Mouse (Mus musculus) MEL (cell line): ENCODE measurements around the gene Notch4. TPM values are rescaled to one million over a fixed set of nuclear protein-coding genes. Genes with fewer than 3 reads are reported as not detected.

Experiments used
- DNase-seq: peaks from one replicate; pipeline ENCODE4 v3.0.0; 2011; ENCODE audit warnings: low read depth, low spot score
- H3K27ac ChIP-seq: 2 replicates; pipeline ENCODE4 v1.5.1; 2012; ENCODE audit warnings: low read depth, mild to moderate bottlenecking, control low read depth, low read length, moderate library complexity; ENCODE audit not compliant: control insufficient read depth
- H3K27me3 ChIP-seq, 2 experiments: fragments of 150-350 bp in 1 of 2; sonication (generic) in 1 of 2; 2 replicates each; pipeline ENCODE4 v1.6.1; 2012; ENCODE audit warnings: low read length in 2 of 2, mild to moderate bottlenecking in 2 of 2, improper control_type of control experiment in 1 of 2, moderate library complexity in 1 of 2; ENCODE audit not compliant: insufficient read depth in 2 of 2, control insufficient read depth in 1 of 2
- H3K36me3 ChIP-seq, 2 experiments: 2 replicates each; pipeline ENCODE4 v1.6.1; 2012 to 2014; ENCODE audit warnings: low read length in 2 of 2, improper control_type of control experiment in 1 of 2, inconsistent platforms in 1 of 2, mild to moderate bottlenecking in 1 of 2; ENCODE audit not compliant: insufficient read depth in 2 of 2, control insufficient read depth in 1 of 2
- H3K4me1 ChIP-seq, 2 experiments: fragments of 150-350 bp in 1 of 2; sonication (generic) in 1 of 2; 2 replicates each; pipeline ENCODE4 v1.6.1; 2012; ENCODE audit warnings: low read length in 2 of 2, improper control_type of control experiment in 1 of 2, mild to moderate bottlenecking in 1 of 2; ENCODE audit not compliant: insufficient read depth in 2 of 2, control insufficient read depth in 1 of 2
- H3K4me3 ChIP-seq, 2 experiments: fragments of 150-350 bp in 1 of 2; sonication (generic) in 1 of 2; 2 replicates each; pipeline ENCODE4 v1.5.1; 2012; ENCODE audit warnings: low read depth in 2 of 2, low read length in 2 of 2, mild to moderate bottlenecking in 2 of 2, moderate library complexity in 2 of 2, control low read depth in 1 of 2, improper control_type of control experiment in 1 of 2; ENCODE audit not compliant: control insufficient read depth in 1 of 2, insufficient read depth in 1 of 2
- H3K79me2 ChIP-seq: 2 replicates; pipeline ENCODE4 v1.6.1; 2012; ENCODE audit warnings: mild to moderate bottlenecking, low read length, moderate library complexity; ENCODE audit not compliant: control insufficient read depth, poor library complexity, insufficient read depth
- H3K9ac ChIP-seq: 2 replicates; pipeline ENCODE4 v1.6.1; 2012; ENCODE audit warnings: low read depth, mild to moderate bottlenecking, control low read depth, low read length, moderate library complexity; ENCODE audit not compliant: control insufficient read depth, poor library complexity, severe bottlenecking
- H3K9me3 ChIP-seq: fragments of 150-350 bp; sonication (generic); replicated peaks from 2 replicates; pipeline ENCODE4 v1.6.1; 2012; ENCODE audit warnings: mild to moderate bottlenecking, low read length, improper control_type of control experiment, moderate library complexity; ENCODE audit not compliant: insufficient read depth
- CHD1 ChIP-seq: IDR thresholded peaks from 2 replicates; pipeline ENCODE4 v1.6.1; 2012; ENCODE audit warnings: low read depth, mild to moderate bottlenecking, inconsistent platforms, low read length, improper control_type of control experiment
- CHD2 ChIP-seq: IDR thresholded peaks from 2 replicates; pipeline ENCODE4 v1.6.1; 2011; ENCODE audit warnings: low read length, improper control_type of control experiment
- E2F4 ChIP-seq: IDR thresholded peaks from 2 replicates; pipeline ENCODE4 v1.6.1; 2011; ENCODE audit warnings: low read depth, low read length, improper control_type of control experiment, borderline replicate concordance
- GABPA ChIP-seq: IDR thresholded peaks from 2 replicates; pipeline ENCODE4 v1.6.1; 2012; ENCODE audit warnings: low read depth, mild to moderate bottlenecking, inconsistent platforms, low read length, improper control_type of control experiment, moderate library complexity
- GATA1 ChIP-seq: IDR thresholded peaks from 2 replicates; pipeline ENCODE4 v1.6.1; 2011; ENCODE audit warnings: low read depth, low read length, improper control_type of control experiment
- KAT2A ChIP-seq: conservative IDR thresholded peaks from 2 replicates; pipeline ENCODE4 v1.6.1; 2012; ENCODE audit warnings: low read depth, low read length, improper control_type of control experiment, inconsistent platforms
- MAX ChIP-seq: IDR thresholded peaks from 2 replicates; pipeline ENCODE4 v1.6.1; 2011; ENCODE audit warnings: low read length, improper control_type of control experiment
- MEF2A ChIP-seq: IDR thresholded peaks from 2 replicates; pipeline ENCODE4 v1.6.1; 2014; ENCODE audit warnings: low read depth, mild to moderate bottlenecking, inconsistent platforms, low read length, improper control_type of control experiment; ENCODE audit not compliant: poor library complexity, insufficient replicate concordance, severe bottlenecking; ENCODE audit errors: extremely low read depth
- MYB ChIP-seq: IDR thresholded peaks from 2 replicates; pipeline ENCODE4 v1.6.1; 2011; ENCODE audit warnings: mild to moderate bottlenecking, low read depth, low read length, improper control_type of control experiment
- MYC ChIP-seq: IDR thresholded peaks from 2 replicates; pipeline ENCODE4 v1.6.1; 2011; ENCODE audit warnings: low read depth, mild to moderate bottlenecking, low read length, improper control_type of control experiment, moderate library complexity
- NRF1 ChIP-seq: IDR thresholded peaks from 2 replicates; pipeline ENCODE4 v1.6.1; 2014; ENCODE audit warnings: low read depth, mild to moderate bottlenecking, inconsistent platforms, low read length, improper control_type of control experiment, moderate library complexity; ENCODE audit not compliant: poor library complexity, insufficient read depth, severe bottlenecking
- POLR2AphosphoS5 ChIP-seq: IDR thresholded peaks from 2 replicates; pipeline ENCODE4 v1.6.1; 2012; ENCODE audit warnings: low read depth, borderline replicate concordance, mild to moderate bottlenecking, inconsistent platforms, low read length, moderate library complexity, mixed read lengths
- TAL1 ChIP-seq: IDR thresholded peaks from 2 replicates; pipeline ENCODE4 v1.6.1; 2012; ENCODE audit warnings: mild to moderate bottlenecking, inconsistent platforms, low read length, moderate library complexity, mixed read lengths
- TBP ChIP-seq: IDR thresholded peaks from 2 replicates; pipeline ENCODE4 v1.8.0; 2011; ENCODE audit warnings: low read depth, low read length, improper control_type of control experiment
- TCF12 ChIP-seq: IDR thresholded peaks from 2 replicates; pipeline ENCODE4 v1.6.1; 2014; ENCODE audit warnings: low read depth, mild to moderate bottlenecking, inconsistent platforms, low read length, improper control_type of control experiment, moderate library complexity
- USF1 ChIP-seq: IDR thresholded peaks from 2 replicates; pipeline ENCODE4 v1.6.1; 2014; ENCODE audit warnings: low read depth, mild to moderate bottlenecking, inconsistent platforms, low read length, improper control_type of control experiment, moderate library complexity
- USF2 ChIP-seq, 2 experiments: IDR thresholded peaks; 2 replicates each; pipeline ENCODE4 v1.6.1; 2011 to 2012; ENCODE audit warnings: improper control_type of control experiment in 2 of 2, low read length in 2 of 2, borderline replicate concordance in 1 of 2, inconsistent platforms in 1 of 2, low read depth in 1 of 2, mild to moderate bottlenecking in 1 of 2; ENCODE audit not compliant: insufficient read depth in 1 of 2
- ZC3H11A ChIP-seq: IDR thresholded peaks from 2 replicates; pipeline ENCODE4 v1.6.1; 2012; ENCODE audit warnings: low read depth, mild to moderate bottlenecking, inconsistent platforms, low read length, improper control_type of control experiment
- ZKSCAN1 ChIP-seq: IDR thresholded peaks from 2 replicates; pipeline ENCODE4 v1.6.1; 2012; ENCODE audit warnings: low read depth, mild to moderate bottlenecking, inconsistent platforms, low read length, improper control_type of control experiment, moderate library complexity
- ZMIZ1 ChIP-seq: IDR thresholded peaks from 2 replicates; pipeline ENCODE4 v1.6.1; 2012; ENCODE audit warnings: low read depth, mild to moderate bottlenecking, inconsistent platforms, low read length, improper control_type of control experiment, moderate library complexity
- polyA plus RNA-seq, 2 experiments: library from polyadenylated mRNA; stranded (reverse) in 1 of 2; unstranded in 1 of 2; fragments of >175 nt in 1 of 2; fragments of >200 nt in 1 of 2; gene quantifications; 2 replicates each; pipeline versions ENCODE4 v1.2.1 to v1.2.4; 2012; ENCODE audit warnings: low replicate concordance in 2 of 2, low read depth in 1 of 2; ENCODE audit not compliant: insufficient read length in 2 of 2, insufficient read depth in 1 of 2, missing spikeins in 1 of 2
- total RNA-seq: library from RNA; depleted of rRNA; stranded (reverse); fragments of 300-350 nt; gene quantifications from 2 replicates; pipeline ENCODE4 v1.2.3, GENCODE M21; 2012

Gene Notch4
- total and polyA plus RNA-seq, 3 experiments = 0.15 to 21.9 (median 0.33) TPM

GRCm38 (mm10) chr17:34596098-34596497 lies 32.0 kb downstream of the Notch4 start:
- Histone ChIP-seq H3K9ac (no peak overlapping the region), H3K79me2 (peaks cover 7% of the 10 kb centered on the region), H3K4me3 (no peak overlapping the region), H3K9me3 (no peaks in the 10 kb centered on the region), H3K27ac (no peak overlapping the region), H3K27me3 (no peaks in the 10 kb centered on the region), H3K36me3 (peaks cover 0 to 8% of the 10 kb centered on the region in 2 experiments; a peak in 3 of 4 replicates), H3K4me1 (peaks cover 3 to 17% of the 10 kb centered on the region in 2 experiments)
- no peak for DNase-seq
- TF ChIP-seq CHD2 = no peak
- no peak for TF ChIP-seq E2F4
- no peak for TF ChIP-seq GABPA
- TF ChIP-seq GATA1 = no peak
- no peak for TF ChIP-seq TAL1
- TF ChIP-seq NRF1 = no peak
- TF ChIP-seq MEF2A = no peak
- no peak for TF ChIP-seq CHD1
- TF ChIP-seq USF1 = no peak
- no peak for TF ChIP-seq MYB
- no peak for TF ChIP-seq USF2 (IDR thresholded peaks at IDR 0.05; ENCODE audit: borderline replicate concordance in 1 of 2, insufficient read depth in 1 of 2, low read depth in 1 of 2, low read length in 2 of 2)
- no peak for TF ChIP-seq KAT2A
- TF ChIP-seq MYC = no peak
- TF ChIP-seq TBP = no peak

- no peaks in the 10 kb centered on the region for H3K9me3 ChIP-seq
- TF ChIP-seq MAX = no peak
- no peak for TF ChIP-seq ZC3H11A
- no peak for TF ChIP-seq POLR2AphosphoS5
- TF ChIP-seq ZKSCAN1 = no peak
- TF ChIP-seq ZMIZ1 = no peak
- TF ChIP-seq TCF12 = no peak
- TF ChIP-seq, all 39 proteins: peak for 0
- Histone ChIP-seq H3K27ac (no peak within 1 kb of the TSS), H3K4me3 (no peak within 1 kb of the TSS), H3K36me3 (peaks cover 0 to 4% of the 10 kb centered on the region in 2 experiments; a peak in 3 of 4 replicates), H3K27me3 (no peaks in the 10 kb centered on the region), H3K79me2 (peaks cover 9% of the 10 kb centered on the region), H3K9ac (no peak within 1 kb of the TSS; the same call in 1 of the 2 replicates), H3K4me1 (peaks cover 0 to 16% of the 10 kb centered on the region in 2 experiments)
- no peak for DNase-seq
These were observed 33.6 kb downstream of the Notch4 start, which contains the start of gene Ager for GRCm38 (mm10) chr17:34597566-34598095. TSS of gene Ager (plus strand) at chr17:34597862.
